Mouse (Mus musculus) megakaryocyte, embryonic 14.5 days (primary cell): Measurements from ENCODE around the gene Oprm1. TPM values are rescaled to one million over a fixed set of nuclear protein-coding genes. Genes with fewer than 3 reads are reported as not detected.

ENCODE experiments used
- H3K27me3 ChIP-seq: replicated peaks from 2 replicates; pipeline ENCODE3; 2012; ENCODE audit warnings: inconsistent platforms
- H3K36me3 ChIP-seq: replicated peaks from 2 replicates; pipeline ENCODE3; 2012; ENCODE audit warnings: low read length, inconsistent platforms, mixed read lengths
- H3K4me1 ChIP-seq: 2 replicates; pipeline ENCODE4 v1.6.1; 2012; ENCODE audit warnings: inconsistent platforms
- H3K4me3 ChIP-seq: replicated peaks from 2 replicates; pipeline ENCODE3; 2012; ENCODE audit warnings: moderate library complexity, mild to moderate bottlenecking, inconsistent platforms
- H3K9me3 ChIP-seq: 2 replicates; pipeline ENCODE4 v1.6.1; 2012; ENCODE audit warnings: inconsistent platforms
- FLI1 ChIP-seq: IDR thresholded peaks from 2 replicates; pipeline ENCODE4 v1.6.1; 2012; ENCODE audit warnings: low read length, inconsistent platforms, mixed read lengths
- GATA1 ChIP-seq: IDR thresholded peaks from 3 replicates; pipeline ENCODE4 v1.6.1; 2012; ENCODE audit warnings: mixed read lengths, low read length, inconsistent platforms, borderline replicate concordance
- polyA plus RNA-seq: library from polyadenylated mRNA; stranded (reverse); fragments of >175 nt; gene quantifications from 2 replicates; pipeline ENCODE4 v1.2.3, GENCODE M21; 2012; ENCODE audit warnings: low replicate concordance; ENCODE audit not compliant: insufficient read depth

The Oprm1 gene
- polyA plus RNA-seq, 1 experiment = not detected

- peaks cover 15% of the 10 kb centered on the region for H3K4me1 ChIP-seq
- peaks cover 8% of the 10 kb centered on the region for H3K9me3 ChIP-seq
- no peak for TF ChIP-seq FLI1
- TF ChIP-seq GATA1 = no peak
- H3K36me3 ChIP-seq = no peaks in the 10 kb centered on the region
- H3K27me3 ChIP-seq = no peaks in the 10 kb centered on the region
- no peak overlapping the region for H3K4me3 ChIP-seq
Observed at GRCm38 (mm10) chr10:6889640-6890245, 131.4 kb downstream of the Oprm1 start.

DNA sequence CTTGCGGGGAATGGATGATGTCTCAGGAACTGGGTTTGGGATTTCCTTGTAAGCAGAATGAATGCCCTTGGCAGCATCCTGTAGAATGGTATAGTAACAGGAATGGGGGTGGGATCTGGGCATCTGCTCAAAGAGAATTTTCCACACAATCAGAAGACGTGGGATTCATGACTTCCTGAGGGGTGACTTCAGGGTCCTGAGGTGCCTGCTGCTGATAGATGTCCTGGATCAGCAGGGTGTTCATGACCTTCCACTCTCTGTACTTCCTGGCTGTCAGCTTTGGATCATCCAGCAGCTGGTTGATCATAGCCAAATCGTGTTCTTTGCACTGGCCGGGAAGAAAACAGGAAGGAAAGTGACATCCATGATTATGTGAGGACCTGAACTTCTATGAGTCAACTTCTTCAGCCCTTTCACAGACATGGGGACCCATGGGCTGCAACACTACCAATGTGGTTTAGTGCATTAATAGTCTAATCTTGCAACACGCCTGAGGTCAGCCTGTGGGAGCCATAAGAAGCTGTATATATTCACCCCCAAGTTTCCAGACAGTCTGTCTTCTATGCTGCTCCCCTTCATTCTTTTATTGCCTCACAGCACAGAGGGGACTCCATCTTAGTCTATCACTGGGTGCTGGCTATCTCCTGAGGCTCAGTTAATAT lies 132.2 kb downstream of the Oprm1 start:
- H3K9me3 ChIP-seq = peaks cover 8% of the 10 kb centered on the region
- no peaks in the 10 kb centered on the region for H3K36me3 ChIP-seq
- no peaks in the 10 kb centered on the region for H3K27me3 ChIP-seq
- no peak overlapping the region for H3K4me3 ChIP-seq
- peaks cover 15% of the 10 kb centered on the region for H3K4me1 ChIP-seq
- TF ChIP-seq FLI1 = no peak
- no peak for TF ChIP-seq GATA1

DNA sequence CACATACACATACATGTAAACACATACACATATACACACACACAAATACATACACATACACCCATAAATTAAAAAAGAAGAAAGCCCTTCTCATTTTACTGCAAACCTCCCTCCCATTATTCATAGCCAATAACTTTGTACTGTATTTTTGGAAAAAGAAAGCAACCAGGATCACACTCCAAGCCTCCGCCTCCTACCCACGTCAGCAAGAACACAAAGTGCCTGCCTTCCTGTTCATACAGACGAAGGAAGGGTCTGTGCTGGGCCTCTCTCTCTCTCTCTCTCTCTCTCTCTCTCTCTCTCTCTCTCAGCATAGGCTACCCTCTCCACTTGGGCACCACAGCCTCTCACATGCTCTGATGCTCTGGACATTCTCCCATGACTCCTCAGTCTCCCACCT lies 137.5 kb downstream of the Oprm1 start:
- H3K4me1 ChIP-seq = peaks cover 4% of the 10 kb centered on the region; the same call in 1 of the 2 replicates
- H3K9me3 ChIP-seq = peaks cover 8% of the 10 kb centered on the region
- H3K27me3 ChIP-seq = no peaks in the 10 kb centered on the region
- TF ChIP-seq GATA1 (no peak), FLI1 (no peak)
- H3K36me3 ChIP-seq = no peaks in the 10 kb centered on the region
- no peak overlapping the region for H3K4me3 ChIP-seq

DNA sequence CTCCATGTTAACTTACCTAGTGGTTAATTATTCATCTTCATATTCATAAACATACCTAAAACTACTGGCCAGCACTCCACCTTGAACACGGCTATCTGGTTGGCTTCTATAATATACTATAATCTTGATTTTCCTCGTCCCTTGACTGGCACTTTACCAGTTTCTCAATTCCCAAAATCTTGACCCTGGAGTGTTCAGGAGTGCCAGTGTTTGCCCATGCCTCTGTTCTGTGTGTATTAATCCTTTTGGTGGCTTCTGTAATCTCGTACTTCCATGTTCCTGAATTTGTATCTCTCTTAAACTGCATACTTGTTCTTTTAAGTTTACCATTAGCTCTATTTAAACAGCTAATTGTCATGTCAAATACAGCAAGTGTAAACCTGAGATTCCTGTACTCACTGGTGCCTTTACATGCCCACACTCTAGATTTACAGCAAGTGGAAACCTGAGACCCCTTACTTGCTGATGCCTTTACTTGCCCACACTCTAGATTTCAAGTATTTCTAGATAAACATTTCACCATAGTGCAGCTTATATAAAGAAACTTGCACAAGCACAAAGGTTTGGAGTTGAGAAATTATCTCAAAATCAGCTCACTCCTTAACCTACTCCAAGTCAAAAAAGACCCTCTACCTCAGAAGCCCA lies 138.5 kb downstream of the Oprm1 start:
- TF ChIP-seq GATA1 (no peak), FLI1 (no peak)
- Histone ChIP-seq H3K9me3 (peaks cover 8% of the 10 kb centered on the region), H3K27me3 (no peaks in the 10 kb centered on the region), H3K36me3 (no peaks in the 10 kb centered on the region), H3K4me3 (no peak overlapping the region), H3K4me1 (peaks cover 3% of the 10 kb centered on the region; the same call in 1 of the 2 replicates)

- TF ChIP-seq GATA1 (no peak), FLI1 (no peak)
- H3K27me3 ChIP-seq = no peaks in the 10 kb centered on the region
Observed at GRCm38 (mm10) chr10:6900126-6900525, 141.8 kb downstream of the Oprm1 start.

DNA sequence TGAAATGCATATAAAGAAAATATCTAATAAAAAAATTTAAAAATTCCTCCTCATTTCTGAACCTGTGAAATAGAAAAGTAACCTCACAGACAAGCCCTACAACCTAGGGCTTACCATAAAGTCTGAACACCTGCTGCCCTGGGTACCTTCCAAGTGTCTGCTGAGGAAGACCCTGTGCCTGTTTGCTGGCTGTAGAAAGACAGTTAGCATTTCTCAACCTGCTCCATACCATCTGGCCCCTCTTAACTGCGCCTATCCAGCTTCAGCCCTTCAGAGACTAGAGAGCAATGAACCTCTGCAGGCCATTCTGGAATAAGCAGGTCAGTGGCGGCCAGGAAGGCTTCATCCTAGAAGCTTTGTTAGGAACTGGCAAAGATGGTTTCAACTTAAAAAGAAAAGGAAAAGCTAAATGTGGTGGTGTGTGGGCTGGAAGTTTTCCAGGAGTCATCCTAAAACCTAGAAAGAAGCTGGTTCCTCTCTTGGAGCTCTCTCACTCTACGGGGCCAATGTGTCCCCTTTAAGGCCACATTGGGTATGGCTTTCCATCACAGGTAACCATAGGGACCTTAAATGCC lies 143.6 kb downstream of the Oprm1 start:
- TF ChIP-seq FLI1 (no peak), GATA1 (no peak)
- Histone ChIP-seq H3K9me3 (no peaks in the 10 kb centered on the region), H3K36me3 (no peaks in the 10 kb centered on the region), H3K27me3 (no peaks in the 10 kb centered on the region), H3K4me1 (no peaks in the 10 kb centered on the region), H3K4me3 (no peak overlapping the region)

More at GRCm38 (mm10) chr10:6900126-6900525, 141.8 kb downstream of the Oprm1 start:
- no peaks in the 10 kb centered on the region for H3K9me3 ChIP-seq
- peaks cover 3% of the 10 kb centered on the region; the same call in 1 of the 2 replicates for H3K4me1 ChIP-seq
- no peaks in the 10 kb centered on the region for H3K36me3 ChIP-seq
- no peak overlapping the region for H3K4me3 ChIP-seq

DNA sequence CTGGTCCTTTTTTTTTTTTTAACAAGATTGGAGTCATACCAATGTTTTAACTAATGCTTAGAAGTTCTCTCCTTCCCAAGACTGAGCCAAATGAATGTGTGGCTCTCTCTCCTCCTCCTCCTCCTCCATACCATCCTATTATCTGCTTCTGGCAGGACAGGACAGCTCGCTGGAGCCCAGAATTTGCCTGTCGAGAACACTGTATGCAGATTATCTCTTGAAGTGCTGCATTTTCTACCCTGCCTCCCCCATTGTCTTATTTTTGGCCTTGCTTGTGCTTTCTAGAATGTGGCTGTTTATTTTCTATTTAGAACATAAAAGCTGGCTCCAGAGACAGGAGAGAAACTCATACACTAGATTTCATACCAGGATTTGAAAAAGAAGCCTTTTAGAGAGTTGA lies 151.5 kb downstream of the Oprm1 start:
- H3K4me3 ChIP-seq = no peak overlapping the region
- H3K36me3 ChIP-seq = no peaks in the 10 kb centered on the region
- TF ChIP-seq GATA1 = no peak
- TF ChIP-seq FLI1 = no peak
- H3K4me1 ChIP-seq = no peaks in the 10 kb centered on the region
- H3K9me3 ChIP-seq = no peaks in the 10 kb centered on the region
- no peaks in the 10 kb centered on the region for H3K27me3 ChIP-seq

DNA sequence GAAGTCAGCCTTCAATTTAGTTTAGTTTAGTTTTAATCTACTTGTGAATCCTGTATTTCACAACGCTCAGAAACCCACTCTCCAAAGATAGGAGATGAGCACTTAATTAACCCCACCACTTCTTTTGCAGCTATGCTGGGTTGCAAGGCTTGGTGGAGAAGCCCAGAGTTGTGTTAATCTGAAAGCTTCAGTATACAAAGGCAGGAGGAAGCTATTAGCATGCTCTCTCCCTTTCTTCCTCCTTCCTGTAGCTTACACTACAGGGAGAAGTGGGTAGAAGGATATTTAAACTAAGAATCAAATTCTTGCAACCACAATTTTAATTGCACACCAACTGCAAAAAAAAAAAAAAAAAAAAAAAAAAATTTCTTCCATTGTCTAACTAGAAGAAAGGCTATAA lies 157.7 kb downstream of the Oprm1 start:
- H3K36me3 ChIP-seq = no peaks in the 10 kb centered on the region
- H3K4me3 ChIP-seq = no peak overlapping the region
- no peaks in the 10 kb centered on the region for H3K4me1 ChIP-seq
- H3K9me3 ChIP-seq = no peaks in the 10 kb centered on the region
- TF ChIP-seq GATA1 = no peak
- no peak for TF ChIP-seq FLI1
- no peaks in the 10 kb centered on the region for H3K27me3 ChIP-seq

GRCm38 (mm10) chr10:6916545-6917257 lies 158.4 kb downstream of the Oprm1 start:
- Histone ChIP-seq H3K9me3 (no peaks in the 10 kb centered on the region), H3K27me3 (no peaks in the 10 kb centered on the region), H3K4me3 (no peak overlapping the region), H3K36me3 (no peaks in the 10 kb centered on the region), H3K4me1 (no peaks in the 10 kb centered on the region)
- no peak for TF ChIP-seq FLI1
- TF ChIP-seq GATA1 = no peak
